Mouse (Mus musculus) c-Kit-positive CD71-positive TER-119-positive erythroid progenitor cells, embryonic 14.5 days (primary cell): ENCODE measurements around the gene Lce1g.

Experiments used
- DNase-seq: peaks from one replicate; pipeline ENCODE4 v3.0.0-alpha.2; 2013; ENCODE audit warnings: low spot score

Lce1g gene

GRCm38 (mm10) chr3:92752238-92752637 is at the start of gene Lce1g:
Gene Lce1g (minus strand): TSS chr3:92752338.
- no peak for DNase-seq

- no peak for DNase-seq
Observed at GRCm38 (mm10) chr3:92790414-92790813, 38.3 kb upstream of the Lce1g start, which contains the start of gene Lce1j. Gene Lce1j (minus strand): TSS chr3:92790514.

- DNase-seq: no peak
Observed at GRCm38 (mm10) chr3:92778799-92779198, 26.7 kb upstream of the Lce1g start, which contains the start of gene Lce1i. Gene Lce1i (minus strand): TSS chr3:92778899.

- no peak for DNase-seq
Observed at GRCm38 (mm10) chr3:92771573-92771972, 19.4 kb upstream of the Lce1g start.

GRCm38 (mm10) chr3:92764965-92765364 is 12.8 kb upstream of the Lce1g start, which contains the start of gene Lce1h:
Gene Lce1h (minus strand): TSS chr3:92765065.
- DNase-seq: no peak

- no peak for DNase-seq
Observed at GRCm38 (mm10) chr3:92753197-92753596, 1.1 kb upstream of the Lce1g start.

GRCm38 (mm10) chr3:92738996-92739395 is 13.1 kb downstream of the Lce1g start, which contains the start of gene Gm38119:
Gene Gm38119 (minus strand): TSS chr3:92739096.
- DNase-seq: no peak

GRCm38 (mm10) chr3:92722631-92723030 is 29.5 kb downstream of the Lce1g start:
- no peak for DNase-seq

GRCm38 (mm10) chr3:92720250-92720649 is 31.9 kb downstream of the Lce1g start, which contains the start of gene Lce1f:
Gene Lce1f (minus strand): TSS chr3:92720350.
- no peak for DNase-seq

- no peak for DNase-seq
Observed at GRCm38 (mm10) chr3:92715122-92715521, 37.0 kb downstream of the Lce1g start.

- no peak for DNase-seq
Observed at GRCm38 (mm10) chr3:92708974-92709373, 43.2 kb downstream of the Lce1g start, which contains the start of gene Lce1e. Gene Lce1e (minus strand): TSS chr3:92709074.
